Mouse (Mus musculus) forelimb bud, embryonic 11.5 days (tissue): ENCODE measurements around the gene Lin52.

Experiments used
- DNase-seq: peaks from one replicate; pipeline ENCODE4 v3.0.0-alpha.2; 2012; ENCODE audit warnings: low read depth, low spot score

The Lin52 gene

DNA sequence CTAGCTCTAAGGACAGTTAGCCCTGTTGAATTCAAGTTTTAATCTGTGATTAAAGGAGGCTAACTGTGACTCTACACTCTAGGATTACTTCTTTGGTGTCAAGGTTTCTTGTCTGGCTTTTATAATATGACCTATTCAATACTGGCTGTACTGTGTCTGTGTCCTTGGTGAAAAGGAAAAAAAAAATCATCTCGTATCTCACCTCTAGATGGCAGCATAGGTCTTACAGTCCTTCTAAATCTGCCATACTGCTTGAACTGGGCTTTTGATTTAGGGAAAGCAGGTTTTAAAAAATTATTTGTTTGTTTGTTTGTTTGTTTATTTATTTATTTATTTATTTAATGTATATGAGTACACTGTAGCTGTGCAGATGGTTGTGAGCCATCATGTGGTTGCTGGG lies 17.5 kb downstream of the Lin52 start:
- peak; percentile 63 for DNase-seq

DNA sequence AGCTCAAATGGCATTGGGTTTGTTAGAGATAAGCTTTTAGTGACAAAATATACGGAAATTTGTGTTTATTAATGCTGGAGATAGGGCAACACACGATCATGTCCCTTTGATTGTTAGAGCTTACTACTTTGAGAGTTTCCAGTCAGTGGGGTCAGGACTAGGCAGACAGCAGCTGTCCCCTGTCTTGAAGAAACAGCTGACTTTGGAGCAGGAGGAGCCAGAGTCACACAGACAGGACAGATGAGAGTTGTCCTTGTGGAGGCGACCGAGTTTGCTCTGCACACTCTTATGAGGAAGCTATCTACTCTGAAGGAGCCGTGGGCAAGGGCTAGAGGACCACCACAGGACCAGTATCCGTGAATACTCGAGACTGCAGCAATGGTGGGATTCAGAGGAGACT lies 27.7 kb downstream of the Lin52 start:
- DNase-seq: no peak

- DNase-seq: no peak
Measured at GRCm38 (mm10) chr12:84481251-84481650, 30.0 kb downstream of the Lin52 start.

DNA sequence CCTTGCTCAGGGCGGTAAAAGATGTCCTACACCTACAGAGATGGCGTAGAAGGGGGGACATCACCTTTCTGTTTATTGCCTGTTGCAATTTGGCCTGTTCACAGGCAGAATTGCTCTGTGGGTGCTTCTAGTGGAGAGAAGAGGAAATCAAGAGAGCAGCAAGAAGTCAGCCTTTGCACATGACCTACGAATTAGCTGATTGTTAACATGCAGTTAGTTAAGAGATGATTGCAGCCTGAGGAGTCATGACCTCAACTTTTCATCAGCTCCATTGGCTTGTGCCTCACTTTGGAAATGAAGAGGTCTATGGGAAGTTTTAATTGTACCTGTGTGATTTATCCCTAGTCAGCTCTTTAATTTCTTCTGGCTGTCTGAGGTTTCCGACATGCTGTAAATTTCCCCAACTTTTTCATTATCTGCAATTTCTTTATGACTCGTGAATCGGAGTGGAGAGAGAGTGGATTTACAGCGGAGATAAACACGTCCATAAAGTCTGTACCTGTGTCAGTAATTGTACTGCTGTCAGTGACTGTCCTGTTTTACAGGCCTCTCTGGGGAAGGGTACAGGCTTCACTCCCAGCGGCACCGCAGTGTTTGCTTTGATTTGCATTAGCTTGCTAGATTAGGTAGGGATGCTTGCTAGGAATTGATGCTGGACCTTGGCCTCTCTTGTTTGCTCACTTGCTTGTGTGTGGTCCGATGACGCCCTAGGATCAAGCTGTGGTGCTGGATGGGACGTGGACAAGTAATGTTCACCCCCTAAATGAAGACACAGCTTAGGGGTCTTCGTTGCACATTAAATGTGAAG lies 31.8 kb downstream of the Lin52 start:
- DNase-seq: peak; percentile 3

GRCm38 (mm10) chr12:84487324-84488056 lies 36.3 kb downstream of the Lin52 start:
- peak; percentile 4 for DNase-seq

GRCm38 (mm10) chr12:84496795-84497194 lies 45.6 kb downstream of the Lin52 start:
- no peak for DNase-seq

- DNase-seq: no peak
Measured at GRCm38 (mm10) chr12:84500528-84501263, 49.5 kb downstream of the Lin52 start.

GRCm38 (mm10) chr12:84501278-84501677 lies 50.1 kb downstream of the Lin52 start:
- DNase-seq: no peak

DNA sequence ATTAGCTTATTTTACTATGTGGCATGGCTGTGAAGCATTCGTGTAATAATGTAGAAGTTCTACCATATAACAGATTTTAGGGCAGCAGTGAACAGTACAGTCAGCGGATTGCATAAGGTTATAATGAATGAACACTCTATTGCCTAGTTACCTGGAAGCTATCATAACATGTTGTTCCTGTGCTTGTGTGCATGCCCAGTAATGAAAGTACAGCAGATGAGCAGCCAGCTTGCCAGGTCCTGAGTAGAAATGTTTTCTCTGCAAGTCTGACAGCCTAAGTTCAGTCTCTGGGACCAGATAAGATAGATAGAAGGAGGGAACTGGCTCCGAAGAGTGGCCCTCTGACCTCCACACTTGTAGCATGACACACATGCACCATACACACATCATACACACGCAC lies 55.6 kb downstream of the Lin52 start:
- DNase-seq: no peak

- DNase-seq: no peak
Measured at GRCm38 (mm10) chr12:84512016-84512415, 60.8 kb downstream of the Lin52 start.

GRCm38 (mm10) chr12:84515486-84515885 lies 64.3 kb downstream of the Lin52 start:
- no peak for DNase-seq

DNA sequence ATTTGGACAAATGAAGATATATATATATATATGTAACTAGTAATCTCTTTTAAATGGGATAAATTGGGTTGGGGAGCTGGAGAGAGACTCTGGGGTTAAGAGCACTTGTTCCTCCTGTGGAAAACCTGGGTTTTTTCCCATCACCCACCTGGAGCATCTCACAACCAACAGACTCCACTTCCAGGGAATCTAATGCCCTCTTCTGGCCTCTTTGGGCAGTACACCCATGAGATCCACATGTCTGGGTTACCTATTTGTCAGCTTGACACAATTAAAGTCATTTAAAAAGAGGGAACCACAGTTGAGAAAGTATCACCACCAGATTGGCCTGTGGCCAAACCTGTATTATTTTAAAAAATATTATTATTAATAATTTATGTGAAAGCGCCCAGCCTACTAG lies 65.4 kb downstream of the Lin52 start:
- DNase-seq: no peak

GRCm38 (mm10) chr12:84518018-84518417 lies 66.8 kb downstream of the Lin52 start:
- no peak for DNase-seq

DNA sequence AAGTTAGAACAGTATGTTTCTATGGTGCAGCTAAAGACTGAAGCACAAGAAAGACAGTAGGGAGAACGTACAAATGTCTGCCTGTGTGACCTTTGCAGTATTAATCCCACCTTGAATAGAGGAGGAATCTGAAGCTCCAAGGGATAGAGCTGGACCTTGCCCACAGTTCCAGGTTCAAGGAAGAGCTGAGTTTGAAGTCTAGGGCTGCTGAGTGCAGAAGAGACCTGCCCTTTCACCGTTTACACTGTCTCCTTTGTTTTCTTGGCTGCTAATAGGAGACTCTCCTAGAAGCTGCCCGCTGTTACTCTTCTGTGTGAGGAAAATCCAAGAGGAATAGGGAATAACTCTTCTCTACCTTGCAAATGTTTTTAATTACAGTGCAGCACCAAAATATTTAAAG lies 72.5 kb downstream of the Lin52 start:
- no peak for DNase-seq

DNA sequence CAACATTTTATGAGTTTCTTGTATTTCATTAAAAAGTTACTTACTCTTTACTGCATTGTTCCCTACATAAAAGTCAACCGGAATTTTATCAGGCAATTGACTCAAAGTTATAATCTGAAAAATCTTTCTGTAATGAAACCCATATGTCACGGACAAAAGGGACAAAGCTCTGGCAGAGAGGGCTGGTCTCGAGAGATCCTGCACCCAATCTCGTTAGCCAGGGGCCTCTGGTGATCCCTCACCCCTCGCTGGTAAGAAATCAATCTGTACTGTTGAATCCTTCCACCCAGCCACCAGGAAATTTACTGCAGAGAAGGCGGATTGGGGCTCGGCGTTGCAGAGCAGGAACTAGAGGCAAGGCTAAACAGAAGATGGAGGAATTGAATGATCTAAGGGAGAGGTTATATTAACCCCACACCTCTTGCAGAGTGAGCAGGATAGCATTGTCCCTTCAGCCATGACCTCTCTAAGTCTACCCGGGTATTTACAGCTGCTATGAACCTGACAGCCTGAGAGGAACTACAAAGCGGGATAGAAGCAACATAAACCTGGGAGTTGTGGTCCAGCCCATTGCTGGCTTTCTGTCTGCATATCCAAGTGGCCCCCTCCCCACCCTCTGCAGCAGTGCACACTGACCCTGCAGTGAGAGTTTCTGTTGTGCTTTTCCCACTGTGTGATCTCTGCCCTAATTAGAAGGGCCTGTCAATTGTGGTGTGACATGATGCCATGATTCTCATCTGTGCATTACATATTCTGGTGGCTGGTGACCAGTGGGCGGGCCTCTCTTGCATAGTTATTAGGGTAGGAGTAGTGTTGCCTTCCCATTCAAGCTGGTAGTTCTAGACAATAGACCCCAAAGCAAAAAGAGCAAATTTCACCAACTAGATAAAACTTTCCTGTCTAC lies 73.2 kb downstream of the Lin52 start:
- peak; percentile 73 for DNase-seq

GRCm38 (mm10) chr12:84525422-84525821 lies 74.2 kb downstream of the Lin52 start:
- DNase-seq: no peak

- no peak for DNase-seq
Measured at GRCm38 (mm10) chr12:84530426-84530825, 79.2 kb downstream of the Lin52 start.

- DNase-seq: no peak
Measured at GRCm38 (mm10) chr12:84531906-84532829, 80.9 kb downstream of the Lin52 start.

GRCm38 (mm10) chr12:84532830-84533199 lies 81.6 kb downstream of the Lin52 start:
- no peak for DNase-seq
